Mouse (Mus musculus): ENCODE data around the gene Rdh12. TPM values are rescaled to one million over a fixed set of nuclear protein-coding genes. Genes with fewer than 3 reads are reported as not detected.

Rdh12 gene
- total RNA-seq (2023), result 10 to 100 TPM; 37.2 to 55.1 TPM

GRCm38 (mm10) chr12:79208703-79209464 lies at the start of gene Rdh12:
TSS of gene Rdh12 (plus strand) at chr12:79208914.

DNA sequence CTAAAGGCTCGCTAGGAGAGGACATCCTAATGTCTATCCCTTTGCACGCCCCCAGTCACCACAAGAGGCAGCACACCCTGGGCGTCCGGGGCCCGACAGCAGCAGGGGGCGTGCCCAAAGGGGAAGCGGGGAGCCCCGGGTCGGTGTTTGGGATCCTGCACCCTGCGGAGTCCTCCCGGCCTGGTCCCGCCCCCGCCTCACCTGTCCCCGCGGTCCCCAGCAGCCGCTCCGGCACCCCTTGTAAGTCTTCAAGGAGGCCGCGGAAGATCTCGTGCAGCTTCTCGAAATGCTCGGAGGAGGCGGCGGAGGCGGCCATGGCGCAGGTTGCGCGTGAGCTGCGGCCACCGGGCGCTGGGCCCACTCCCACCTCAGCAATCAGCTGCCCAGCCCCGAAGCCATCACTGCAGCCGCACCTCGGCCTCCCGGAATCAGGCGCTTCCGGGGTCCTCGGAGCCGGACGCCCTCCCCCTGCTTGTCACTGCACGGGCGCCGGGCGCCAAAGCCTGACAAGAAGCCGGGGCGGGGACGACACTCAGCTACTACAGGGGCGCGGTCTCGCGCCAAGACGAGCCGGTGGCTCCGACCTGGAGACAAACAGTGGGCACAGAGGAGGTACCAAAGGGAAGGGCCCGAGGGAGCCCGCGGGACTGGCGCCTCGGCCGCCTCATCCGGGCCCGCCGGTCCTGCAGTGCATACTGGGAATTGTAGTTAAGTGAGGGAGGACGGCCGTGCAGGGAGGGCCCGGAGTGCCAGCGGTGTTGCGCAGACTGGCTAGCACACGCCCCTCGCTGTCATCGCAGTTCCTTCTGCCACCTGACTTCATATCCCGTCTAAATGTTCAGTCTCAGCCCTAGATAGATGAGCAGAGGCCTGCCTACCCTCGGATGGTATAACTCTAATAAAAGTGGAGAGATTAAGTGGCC lies 36.4 kb upstream of the Rdh12 start, which contains the start of gene Vti1b:
Vti1b (minus strand) TSS at position 649 of the 923 bp plus-strand sequence.

GRCm38 (mm10) chr12:79192193-79192592 lies 16.5 kb upstream of the Rdh12 start, which contains the start of gene Rdh11:
TSS of gene Rdh11 (minus strand) at chr12:79192293.

Other genes starting within 250 kb of the Rdh12 start
- gene Tmem229b, start 201.3 kb upstream of the Rdh12 start, total RNA-seq (2023), result 10 to 100 TPM; 29.1 to 32.5 TPM
- gene Plekhh1, start 179.8 kb upstream of the Rdh12 start, total RNA-seq (2023), result under 1 TPM; 0.22 to 0.38 TPM
- 1 to 10 TPM; 3.7 to 4.4 TPM for gene Pigh, start 119.3 kb upstream of the Rdh12 start, total RNA-seq (2023)
- 10 to 100 TPM; 31.9 to 33.6 TPM for gene Arg2, start 78.1 kb upstream of the Rdh12 start, total RNA-seq (2023)
- gene Vti1b, start 36.2 kb upstream of the Rdh12 start, total RNA-seq (2023), result 10 to 100 TPM; 65.8 to 70.2 TPM
- 10 to 100 TPM; 14.9 to 18.2 TPM for gene Rdh11, start 16.6 kb upstream of the Rdh12 start, total RNA-seq (2023)
- 10 to 100 TPM; 60.8 to 70.5 TPM for gene Zfyve26, start 87.4 kb downstream of the Rdh12 start, total RNA-seq (2023)
- 1 to 10 TPM; 3.2 to 3.7 TPM for gene Rad51b, start 88.4 kb downstream of the Rdh12 start, total RNA-seq (2023)